ENCODE assay signal across 18 mouse cellular contexts in genomic region chr7:49526101-49526499, GRCm38 (mm10).
A peak's percentile ranks its signal among the peaks of the same experiment; 100 is the strongest.
DNase-seq lines count a peak whose midpoint lies in the region; ATAC-seq and TF ChIP-seq lines count a peak whose summit lies in the region.
"Had no signal": no experiment of that assay in that cellular context is flagged by ENCODE, and none has a peak within 500 bp of the region (broad histone marks: within the 10 kb centered on the region; RNA-seq: fewer than 3 reads in every experiment).

No protein-coding gene starts in this region.

- no peaks in the 10 kb centered on the region for H3K36me3 ChIP-seq in heart, embryonic 15.5 days
- H3K36me3 ChIP-seq in kidney, embryonic 14.5 days (ENCODE audit: control insufficient read depth, insufficient read depth, low read length) = no peaks in the 10 kb centered on the region
- H3K36me3 ChIP-seq in kidney, embryonic 16.5 days (ENCODE audit: insufficient read depth, low read length) = no peaks in the 10 kb centered on the region
- no peaks in the 10 kb centered on the region for H3K36me3 ChIP-seq in neural tube, embryonic 15.5 days
- H3K36me3 ChIP-seq: embryonic facial prominence, embryonic 12.5 days; liver, embryonic 15.5 days had no signal

- TF ChIP-seq POLR2A in cortical plate, adult 2 months (IDR thresholded peaks at IDR 0.05; ENCODE audit: extremely low read depth, insufficient read depth, low read length) = no peak

- H3K4me2 ChIP-seq in heart, embryonic 15.5 days = peak overlapping the region; percentile 58
- H3K4me2 ChIP-seq in kidney, embryonic 14.5 days (replicated peaks; ENCODE audit: low read depth, low read length) = peak overlapping the region; percentile 58
- H3K4me2 ChIP-seq in kidney, embryonic 16.5 days (replicated peaks; ENCODE audit: low read depth, low read length) = peak overlapping the region; percentile 54
- no peak overlapping the region for H3K4me2 ChIP-seq in neural tube, embryonic 15.5 days
- H3K4me2 ChIP-seq: liver, embryonic 15.5 days had no signal

- H3K27me3 ChIP-seq in heart, embryonic 15.5 days = no peaks in the 10 kb centered on the region
- H3K27me3 ChIP-seq in kidney, embryonic 14.5 days (ENCODE audit: control insufficient read depth, insufficient read depth, low read length) = no peaks in the 10 kb centered on the region
- no peaks in the 10 kb centered on the region for H3K27me3 ChIP-seq in kidney, embryonic 16.5 days (ENCODE audit: insufficient read depth, low read length)
- H3K27me3 ChIP-seq in neural tube, embryonic 15.5 days (replicated peaks) = no peaks in the 10 kb centered on the region
- H3K27me3 ChIP-seq: Patski had no signal

- peak overlapping the region; percentile 85 for H3K27ac ChIP-seq in heart, embryonic 15.5 days
- peak overlapping the region; percentile 84; the same call in 1 of the 2 replicates for H3K27ac ChIP-seq in kidney, embryonic 14.5 days (ENCODE audit: low read depth, low read length)
- peak overlapping the region; percentile 18; the same call in 1 of the 2 replicates for H3K27ac ChIP-seq in cortical plate, adult 2 months (ENCODE audit: insufficient read depth, low read length)
- H3K27ac ChIP-seq in kidney, embryonic 16.5 days (ENCODE audit: low read length) = peak overlapping the region; percentile 84
- H3K27ac ChIP-seq in neural tube, embryonic 15.5 days (replicated peaks) = no peak overlapping the region
- H3K27ac ChIP-seq: gastrocnemius, adult 2 months; liver, embryonic 15.5 days had no signal

- no peak for ATAC-seq in heart, embryonic 15.5 days (replicated peaks; ENCODE audit: insufficient number of reproducible peaks, insufficient read depth, low FRiP score, low read depth)
- ATAC-seq in kidney, embryonic 14.5 days (ENCODE audit: low FRiP score, low TSS enrichment) = no peak
- no peak for ATAC-seq in kidney, embryonic 16.5 days (ENCODE audit: low FRiP score, low TSS enrichment)
- no peak for ATAC-seq in neural tube, embryonic 15.5 days (ENCODE audit: low FRiP score)
- ATAC-seq: activated CD4-positive, CD25-positive, alpha-beta regulatory T cell, adult 4 months; Patski had no signal

- no peak for TF ChIP-seq CTCF in cortical plate, adult 2 months (IDR thresholded peaks at IDR 0.05; ENCODE audit: extremely low read depth, insufficient read depth, low read length)

- 60% methylated on average over 4 of the region's 4 CpGs for WGBS in heart, embryonic 15.5 days
- WGBS in kidney, embryonic 14.5 days = 55% methylated on average over 4 of the region's 4 CpGs
- 50% methylated on average over 4 of the region's 4 CpGs for WGBS in kidney, embryonic 16.5 days
- WGBS in neural tube, embryonic 15.5 days = 83% methylated on average over 4 of the region's 4 CpGs

- no peaks in the 10 kb centered on the region for H3K9me3 ChIP-seq in heart, embryonic 15.5 days (replicated peaks)
- H3K9me3 ChIP-seq in kidney, embryonic 14.5 days (ENCODE audit: control insufficient read depth, low read length) = no peaks in the 10 kb centered on the region
- H3K9me3 ChIP-seq in kidney, embryonic 16.5 days (ENCODE audit: low read length) = no peaks in the 10 kb centered on the region
- no peaks in the 10 kb centered on the region for H3K9me3 ChIP-seq in neural tube, embryonic 15.5 days (replicated peaks)
- H3K9me3 ChIP-seq: embryonic facial prominence, embryonic 12.5 days; liver, embryonic 15.5 days had no signal

- H3K9ac ChIP-seq in heart, embryonic 15.5 days = peak overlapping the region; percentile 25; the same call in 1 of the 2 replicates
- H3K9ac ChIP-seq in kidney, embryonic 14.5 days (ENCODE audit: low read depth, low read length) = peak overlapping the region; percentile 48; the same call in 1 of the 2 replicates
- H3K9ac ChIP-seq in kidney, embryonic 16.5 days (replicated peaks; ENCODE audit: low read length) = peak overlapping the region; percentile 66
- H3K9ac ChIP-seq in neural tube, embryonic 15.5 days (replicated peaks) = no peak overlapping the region
- H3K9ac ChIP-seq: embryonic facial prominence, embryonic 12.5 days; forebrain, postnatal 0 days; liver, embryonic 15.5 days had no signal

- peaks cover 53% of the 10 kb centered on the region for H3K4me1 ChIP-seq in heart, embryonic 15.5 days (replicated peaks)
- H3K4me1 ChIP-seq in kidney, embryonic 14.5 days (ENCODE audit: control insufficient read depth, insufficient read depth, low read length) = peaks cover 58% of the 10 kb centered on the region
- H3K4me1 ChIP-seq in cortical plate, adult 2 months (ENCODE audit: control insufficient read depth, insufficient read depth, low read length) = peaks cover 4% of the 10 kb centered on the region; the same call in 1 of the 2 replicates
- peaks cover 72% of the 10 kb centered on the region for H3K4me1 ChIP-seq in kidney, embryonic 16.5 days (ENCODE audit: insufficient read depth, low read length)
- peaks cover 40% of the 10 kb centered on the region for H3K4me1 ChIP-seq in neural tube, embryonic 15.5 days
- H3K4me1 ChIP-seq: megakaryocyte, embryonic 14.5 days had no signal

- H3K4me3 ChIP-seq in heart, embryonic 15.5 days = peak overlapping the region; percentile 28
- peak overlapping the region; percentile 47; the same call in 1 of the 2 replicates for H3K4me3 ChIP-seq in kidney, embryonic 14.5 days (ENCODE audit: low read length)
- no peak overlapping the region for H3K4me3 ChIP-seq in cortical plate, adult 2 months (ENCODE audit: insufficient read depth, low read length)
- peak overlapping the region; percentile 49 for H3K4me3 ChIP-seq in kidney, embryonic 16.5 days (ENCODE audit: low read length)
- no peak overlapping the region for H3K4me3 ChIP-seq in neural tube, embryonic 15.5 days (replicated peaks)
- H3K4me3 ChIP-seq: embryonic facial prominence, embryonic 12.5 days; gastrocnemius, adult 2 months; liver, embryonic 15.5 days; megakaryocyte, embryonic 14.5 days had no signal

- no peak for DNase-seq in heart, adult 18-20 months
- DNase-seq in kidney, postnatal 14 days = no peak
- DNase-seq: adrenal gland, postnatal 14 days; cerebellum, adult 11-12 months; gastrocnemius, adult 2 months; lung, postnatal 10 days; thymus, adult 2 months had no signal

Comparison
In these comparisons a context has a peak if more than half of its experiments do, and no peak if none do; other contexts are left out.
1. H3K4me3 ChIP-seq: peak in heart, embryonic 15.5 days (single experiment), kidney, embryonic 14.5 days (single experiment) and kidney, embryonic 16.5 days (single experiment); none in cortical plate, adult 2 months (single experiment) and neural tube, embryonic 15.5 days (single experiment).